Mouse (Mus musculus) 3T3-L1 (cell line): ENCODE measurements at regions not wholly inside any gene's neighbourhood (a gene's known extent, or its start where the extent isn't known, plus 50 kb on each side); places are given as distances from the start of the nearest gene placed in this dataset.

Experiments
- DNase-seq: peaks from one replicate; pipeline ENCODE4 v3.0.0-alpha.2; 2015; ENCODE audit warnings: low read depth, low spot score

DNA sequence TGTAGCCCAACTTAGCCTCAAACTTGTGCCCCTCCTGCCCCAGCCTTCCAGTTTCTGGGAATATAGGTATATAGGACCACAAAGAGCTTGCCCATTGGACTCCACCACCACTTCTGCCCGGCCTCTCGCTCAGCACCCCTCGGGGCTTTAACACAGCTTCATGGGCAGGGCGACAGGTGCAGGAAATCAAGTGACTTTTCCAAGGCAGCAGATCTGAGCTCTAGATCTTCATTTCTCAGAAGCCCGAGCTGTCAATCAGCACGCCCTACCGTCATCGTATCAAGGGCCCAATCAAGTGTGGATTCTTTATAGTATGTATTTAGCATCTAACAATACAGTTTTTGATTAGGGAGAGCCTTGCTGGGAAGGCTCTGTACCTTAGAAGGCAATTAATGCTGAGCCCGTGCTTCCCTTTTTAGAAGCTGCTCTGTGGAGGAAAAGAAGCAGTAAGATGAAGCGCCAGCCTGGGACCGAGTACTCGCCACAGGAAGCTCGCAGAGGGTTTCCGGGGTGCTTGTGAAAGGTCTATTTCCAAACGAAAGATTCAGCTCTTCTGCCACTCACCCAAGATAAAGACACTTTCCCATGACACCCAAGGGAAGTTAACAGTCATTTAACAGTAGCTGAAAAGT is 56.9 kb upstream of the E2f3 start:
- no peak for DNase-seq

- peak; percentile 78 for DNase-seq
These were observed 55.8 kb upstream of the E2f3 start for GRCm38 (mm10) chr13:30041501-30042295.

- DNase-seq: no peak
These were observed 54.4 kb upstream of the E2f3 start for GRCm38 (mm10) chr13:30040288-30040687.

DNA sequence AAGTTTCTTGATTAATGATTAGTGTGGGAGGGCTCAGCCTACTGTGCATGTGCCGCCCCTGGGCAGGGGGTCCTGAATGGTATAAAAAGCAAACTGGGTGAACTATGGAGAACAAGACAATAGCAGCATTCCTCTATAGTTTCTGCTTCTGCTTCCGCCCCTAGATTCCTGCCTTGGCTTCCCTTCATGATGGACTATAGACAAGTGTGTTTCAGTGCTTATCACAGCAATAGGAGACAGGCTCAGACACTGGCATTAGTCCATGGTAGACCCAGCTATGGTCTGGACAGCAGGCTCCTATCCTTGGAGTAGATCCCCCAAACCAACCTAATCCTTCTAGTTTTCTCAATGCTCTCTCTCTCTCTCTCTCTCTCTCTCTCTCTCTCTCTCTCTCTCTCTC is 53.9 kb upstream of the E2f3 start:
- DNase-seq: no peak

DNA sequence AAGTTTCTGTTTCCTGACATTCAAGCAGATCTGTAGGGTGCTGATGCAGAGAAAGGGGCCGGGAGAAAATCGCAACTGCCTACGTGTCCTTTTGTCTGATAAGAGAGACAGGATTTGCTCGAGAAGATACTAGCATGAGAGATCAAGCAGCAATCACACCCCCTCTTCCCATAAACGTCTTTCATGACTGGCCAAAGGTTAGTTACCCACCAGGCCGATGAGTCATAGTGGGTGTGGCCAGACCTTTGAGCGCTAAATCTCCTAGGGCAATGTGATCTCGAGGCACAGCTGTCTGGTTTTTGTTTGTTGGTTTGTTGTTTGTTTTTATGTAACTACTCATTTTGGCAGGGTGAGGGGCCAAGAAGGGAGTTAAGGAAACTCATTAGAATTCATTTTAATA is 50.7 kb upstream of the E2f3 start:
- peak; percentile 28 for DNase-seq

DNA sequence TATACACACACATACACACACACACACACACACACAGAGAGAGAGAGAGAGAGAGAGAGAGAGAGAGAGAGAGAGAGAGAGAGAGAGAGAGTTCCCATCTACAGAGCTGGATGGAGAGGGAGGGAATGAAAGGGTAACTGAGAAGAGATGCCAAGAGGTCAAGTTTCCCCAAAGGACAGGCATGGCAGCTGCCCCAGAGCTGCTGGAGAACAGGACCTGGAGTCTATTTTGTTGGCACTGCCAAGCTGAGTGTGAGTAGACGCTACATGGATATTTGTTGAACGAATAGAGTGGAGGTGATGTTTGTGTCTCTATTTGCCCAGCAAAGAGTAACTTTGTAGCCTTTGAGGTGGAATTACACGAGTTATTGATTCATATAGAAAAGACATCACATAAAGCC is 50.2 kb upstream of the E2f3 start:
- DNase-seq: no peak
